Mouse (Mus musculus) kidney, postnatal 14 days (tissue): ENCODE measurements around the gene Ttc23l.
A peak's percentile ranks its signal among the peaks of the same experiment; 100 is the strongest.
"Not testable (repeated sequence)": the region's sequence is repeated elsewhere in the genome, so short reads cannot be mapped to it uniquely, and the experiment has no call there.

ENCODE experiments used
- DNase-seq: peaks from one replicate; pipeline ENCODE4 v3.0.0; 2022; ENCODE audit warnings: mixed read lengths

Gene Ttc23l

GRCm38 (mm10) chr15:10506099-10506498 lies 52.4 kb downstream of the Ttc23l start:
- DNase-seq = peak; percentile 62

GRCm38 (mm10) chr15:10500838-10501719 lies 57.4 kb downstream of the Ttc23l start:
- peak; percentile 71 for DNase-seq

- DNase-seq = no peak
Observed at GRCm38 (mm10) chr15:10500035-10500434, 58.4 kb downstream of the Ttc23l start.

- DNase-seq = no peak
Observed at GRCm38 (mm10) chr15:10499593-10499992, 58.9 kb downstream of the Ttc23l start.

GRCm38 (mm10) chr15:10496696-10497095 lies 61.8 kb downstream of the Ttc23l start:
- not testable (repeated sequence) for DNase-seq

- DNase-seq = no peak
Observed at GRCm38 (mm10) chr15:10495944-10496343, 62.5 kb downstream of the Ttc23l start.

GRCm38 (mm10) chr15:10490101-10490500 lies 68.4 kb downstream of the Ttc23l start:
- no peak for DNase-seq

- peak; percentile 11 for DNase-seq
Observed at GRCm38 (mm10) chr15:10487246-10487645, 71.2 kb downstream of the Ttc23l start.

- no peak for DNase-seq
Observed at GRCm38 (mm10) chr15:10486365-10486839, 72.1 kb downstream of the Ttc23l start.

- DNase-seq = peak; percentile 96
Observed at GRCm38 (mm10) chr15:10485484-10486364, 72.7 kb downstream of the Ttc23l start, which contains the start of the genes Brix1 and Rad1. Gene Brix1, minus strand, starts transcription at chr15:10485947. Gene Rad1, plus strand, starts transcription at chr15:10486018.

GRCm38 (mm10) chr15:10470941-10471340 lies 87.5 kb downstream of the Ttc23l start:
- DNase-seq = no peak

- DNase-seq = peak; percentile 93
Observed at GRCm38 (mm10) chr15:10470151-10470831, 88.2 kb downstream of the Ttc23l start, which contains the start of gene Dnajc21. Gene Dnajc21, minus strand, starts transcription at chr15:10470516.

GRCm38 (mm10) chr15:10469641-10470150 lies 88.8 kb downstream of the Ttc23l start:
- no peak for DNase-seq

GRCm38 (mm10) chr15:10468761-10469160 lies 89.7 kb downstream of the Ttc23l start:
- DNase-seq = no peak

- DNase-seq = no peak
Observed at GRCm38 (mm10) chr15:10464678-10465077, 93.8 kb downstream of the Ttc23l start.

- DNase-seq = no peak
Observed at GRCm38 (mm10) chr15:10463555-10463954, 94.9 kb downstream of the Ttc23l start.

GRCm38 (mm10) chr15:10460986-10461385 lies 97.5 kb downstream of the Ttc23l start:
- peak; percentile 34 for DNase-seq
